Mouse (Mus musculus) MEL (cell line): ENCODE measurements at regions not wholly inside any gene's neighbourhood (a gene's known extent, or its start where the extent isn't known, plus 50 kb on each side); places are given as distances from the start of the nearest gene placed in this dataset.

Source experiments
- DNase-seq: peaks from one replicate; pipeline ENCODE4 v3.0.0; 2011; ENCODE audit warnings: low read depth, low spot score
- H3K27ac ChIP-seq: 2 replicates; pipeline ENCODE4 v1.5.1; 2012; ENCODE audit warnings: low read depth, mild to moderate bottlenecking, control low read depth, low read length, moderate library complexity; ENCODE audit not compliant: control insufficient read depth
- H3K27me3 ChIP-seq, 2 experiments: fragments of 150-350 bp in 1 of 2; sonication (generic) in 1 of 2; 2 replicates each; pipeline ENCODE4 v1.6.1; 2012; ENCODE audit warnings: low read length in 2 of 2, mild to moderate bottlenecking in 2 of 2, improper control_type of control experiment in 1 of 2, moderate library complexity in 1 of 2; ENCODE audit not compliant: insufficient read depth in 2 of 2, control insufficient read depth in 1 of 2
- H3K36me3 ChIP-seq, 2 experiments: 2 replicates each; pipeline ENCODE4 v1.6.1; 2012 to 2014; ENCODE audit warnings: low read length in 2 of 2, improper control_type of control experiment in 1 of 2, inconsistent platforms in 1 of 2, mild to moderate bottlenecking in 1 of 2; ENCODE audit not compliant: insufficient read depth in 2 of 2, control insufficient read depth in 1 of 2
- H3K4me1 ChIP-seq, 2 experiments: fragments of 150-350 bp in 1 of 2; sonication (generic) in 1 of 2; 2 replicates each; pipeline ENCODE4 v1.6.1; 2012; ENCODE audit warnings: low read length in 2 of 2, improper control_type of control experiment in 1 of 2, mild to moderate bottlenecking in 1 of 2; ENCODE audit not compliant: insufficient read depth in 2 of 2, control insufficient read depth in 1 of 2
- H3K4me3 ChIP-seq, 2 experiments: fragments of 150-350 bp in 1 of 2; sonication (generic) in 1 of 2; 2 replicates each; pipeline ENCODE4 v1.5.1; 2012; ENCODE audit warnings: low read depth in 2 of 2, low read length in 2 of 2, mild to moderate bottlenecking in 2 of 2, moderate library complexity in 2 of 2, control low read depth in 1 of 2, improper control_type of control experiment in 1 of 2; ENCODE audit not compliant: control insufficient read depth in 1 of 2, insufficient read depth in 1 of 2
- H3K79me2 ChIP-seq: 2 replicates; pipeline ENCODE4 v1.6.1; 2012; ENCODE audit warnings: mild to moderate bottlenecking, low read length, moderate library complexity; ENCODE audit not compliant: control insufficient read depth, poor library complexity, insufficient read depth
- H3K9ac ChIP-seq: 2 replicates; pipeline ENCODE4 v1.6.1; 2012; ENCODE audit warnings: low read depth, mild to moderate bottlenecking, control low read depth, low read length, moderate library complexity; ENCODE audit not compliant: control insufficient read depth, poor library complexity, severe bottlenecking
- H3K9me3 ChIP-seq: fragments of 150-350 bp; sonication (generic); replicated peaks from 2 replicates; pipeline ENCODE4 v1.6.1; 2012; ENCODE audit warnings: mild to moderate bottlenecking, low read length, improper control_type of control experiment, moderate library complexity; ENCODE audit not compliant: insufficient read depth
- CHD1 ChIP-seq: IDR thresholded peaks from 2 replicates; pipeline ENCODE4 v1.6.1; 2012; ENCODE audit warnings: low read depth, mild to moderate bottlenecking, inconsistent platforms, low read length, improper control_type of control experiment
- CHD2 ChIP-seq: IDR thresholded peaks from 2 replicates; pipeline ENCODE4 v1.6.1; 2011; ENCODE audit warnings: low read length, improper control_type of control experiment
- CTCF ChIP-seq, 3 experiments: IDR thresholded peaks in 2 of 3; conservative IDR thresholded peaks in 1 of 3; 2 replicates each; pipeline ENCODE4 v1.5.1; 2011 to 2012; ENCODE audit warnings: low read length in 3 of 3, low read depth in 2 of 3, mild to moderate bottlenecking in 2 of 3, improper control_type of control experiment in 1 of 3, inconsistent platforms in 1 of 3, mixed read lengths in 1 of 3, moderate library complexity in 1 of 3; ENCODE audit not compliant: control insufficient read depth in 1 of 3, insufficient read depth in 1 of 3, poor library complexity in 1 of 3, severe bottlenecking in 1 of 3
- E2F4 ChIP-seq: IDR thresholded peaks from 2 replicates; pipeline ENCODE4 v1.6.1; 2011; ENCODE audit warnings: low read depth, low read length, improper control_type of control experiment, borderline replicate concordance
- EP300 ChIP-seq, 2 experiments: IDR thresholded peaks; 2 replicates each; pipeline ENCODE4 v1.6.1; 2011; ENCODE audit warnings: improper control_type of control experiment in 2 of 2, low read length in 2 of 2, low read depth in 1 of 2, mild to moderate bottlenecking in 1 of 2
- GABPA ChIP-seq: IDR thresholded peaks from 2 replicates; pipeline ENCODE4 v1.6.1; 2012; ENCODE audit warnings: low read depth, mild to moderate bottlenecking, inconsistent platforms, low read length, improper control_type of control experiment, moderate library complexity
- GATA1 ChIP-seq: IDR thresholded peaks from 2 replicates; pipeline ENCODE4 v1.6.1; 2011; ENCODE audit warnings: low read depth, low read length, improper control_type of control experiment
- JUND ChIP-seq: IDR thresholded peaks from 2 replicates; pipeline ENCODE4 v1.6.1; 2011; ENCODE audit warnings: low read depth, mild to moderate bottlenecking, improper control_type of control experiment, low read length
- KAT2A ChIP-seq: conservative IDR thresholded peaks from 2 replicates; pipeline ENCODE4 v1.6.1; 2012; ENCODE audit warnings: low read depth, low read length, improper control_type of control experiment, inconsistent platforms
- MAFK ChIP-seq: IDR thresholded peaks from 2 replicates; pipeline ENCODE4 v1.6.1; 2011; ENCODE audit warnings: low read depth, mild to moderate bottlenecking, low read length, improper control_type of control experiment, borderline replicate concordance
- MXI1 ChIP-seq: IDR thresholded peaks from 2 replicates; pipeline ENCODE4 v1.6.1; 2011; ENCODE audit warnings: mild to moderate bottlenecking, low read depth, low read length, improper control_type of control experiment
- MYB ChIP-seq: IDR thresholded peaks from 2 replicates; pipeline ENCODE4 v1.6.1; 2011; ENCODE audit warnings: mild to moderate bottlenecking, low read depth, low read length, improper control_type of control experiment
- NELFE ChIP-seq: IDR thresholded peaks from 2 replicates; pipeline ENCODE4 v1.6.1; 2011; ENCODE audit warnings: low read depth, low read length, improper control_type of control experiment
- NRF1 ChIP-seq: IDR thresholded peaks from 2 replicates; pipeline ENCODE4 v1.6.1; 2014; ENCODE audit warnings: low read depth, mild to moderate bottlenecking, inconsistent platforms, low read length, improper control_type of control experiment, moderate library complexity; ENCODE audit not compliant: poor library complexity, insufficient read depth, severe bottlenecking
- POLR2AphosphoS2 ChIP-seq: IDR thresholded peaks from 2 replicates; pipeline ENCODE4 v1.6.1; 2011; ENCODE audit warnings: low read length, improper control_type of control experiment
- TAL1 ChIP-seq: IDR thresholded peaks from 2 replicates; pipeline ENCODE4 v1.6.1; 2012; ENCODE audit warnings: mild to moderate bottlenecking, inconsistent platforms, low read length, moderate library complexity, mixed read lengths
- TBP ChIP-seq: IDR thresholded peaks from 2 replicates; pipeline ENCODE4 v1.8.0; 2011; ENCODE audit warnings: low read depth, low read length, improper control_type of control experiment
- TCF12 ChIP-seq: IDR thresholded peaks from 2 replicates; pipeline ENCODE4 v1.6.1; 2014; ENCODE audit warnings: low read depth, mild to moderate bottlenecking, inconsistent platforms, low read length, improper control_type of control experiment, moderate library complexity
- UBTF ChIP-seq: IDR thresholded peaks from 2 replicates; pipeline ENCODE4 v1.6.1; 2012; ENCODE audit warnings: low read depth, mild to moderate bottlenecking, inconsistent platforms, low read length, improper control_type of control experiment, moderate library complexity, borderline replicate concordance; ENCODE audit not compliant: insufficient read depth
- USF1 ChIP-seq: IDR thresholded peaks from 2 replicates; pipeline ENCODE4 v1.6.1; 2014; ENCODE audit warnings: low read depth, mild to moderate bottlenecking, inconsistent platforms, low read length, improper control_type of control experiment, moderate library complexity
- ZC3H11A ChIP-seq: IDR thresholded peaks from 2 replicates; pipeline ENCODE4 v1.6.1; 2012; ENCODE audit warnings: low read depth, mild to moderate bottlenecking, inconsistent platforms, low read length, improper control_type of control experiment

DNA sequence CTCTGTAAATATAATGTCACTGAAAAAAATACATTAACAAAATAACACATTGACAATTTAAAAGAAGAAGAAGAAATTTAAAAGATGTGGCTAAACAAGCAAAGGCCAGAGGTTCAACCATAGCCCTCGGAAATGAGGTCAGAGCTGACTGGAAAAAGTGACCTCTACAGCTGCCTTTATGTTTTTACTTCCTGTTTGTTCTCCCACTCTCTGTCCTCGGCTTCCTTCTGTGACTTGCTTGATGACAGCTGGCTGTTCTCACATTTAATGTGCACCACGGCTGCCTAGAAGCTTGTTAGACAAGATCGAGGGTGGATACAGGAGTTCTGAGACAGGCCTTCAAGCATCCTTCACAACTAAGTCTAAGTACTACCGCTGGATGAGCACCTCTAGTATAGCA is 194.9 kb upstream of the Acvr2a start:
- Histone ChIP-seq H3K36me3 (peaks cover 0 to 2% of the 10 kb centered on the region in 2 experiments; a peak in 1 of 4 replicates), H3K79me2 (no peaks in the 10 kb centered on the region), H3K9me3 (no peaks in the 10 kb centered on the region), H3K4me1 (peaks cover 0 to 3% of the 10 kb centered on the region in 2 experiments; a peak in 2 of 4 replicates), H3K4me3 (no peak overlapping the region), H3K9ac (no peak overlapping the region), H3K27me3 (no peaks in the 10 kb centered on the region), H3K27ac (no peak overlapping the region)
- DNase-seq = no peak
- no peak for TF ChIP-seq UBTF
- TF ChIP-seq TBP = no peak
- no peak for TF ChIP-seq CTCF (IDR thresholded peaks at IDR 0.05 in 2 of 3, conservative IDR thresholded peaks at IDR 0.05 in 1 of 3; ENCODE audit: control insufficient read depth in 1 of 3, insufficient read depth in 1 of 3, low read depth in 2 of 3, low read length in 3 of 3, poor library complexity in 1 of 3, severe bottlenecking in 1 of 3)
- TF ChIP-seq MXI1 = no peak
- TF ChIP-seq TAL1 = no peak
- TF ChIP-seq POLR2AphosphoS2 = no peak
- TF ChIP-seq KAT2A = no peak
- no peak for TF ChIP-seq GABPA
- TF ChIP-seq MAFK = no peak
- TF ChIP-seq JUND = no peak
- no peak for TF ChIP-seq MYB
- TF ChIP-seq E2F4 = no peak
- TF ChIP-seq GATA1 = no peak
- TF ChIP-seq ZC3H11A = no peak
- TF ChIP-seq EP300 (IDR thresholded peaks at IDR 0.05; ENCODE audit: low read depth in 1 of 2, low read length in 2 of 2) = no peak
- no peak for TF ChIP-seq NRF1
- no peak for TF ChIP-seq NELFE

GRCm38 (mm10) chr2:48620815-48621214 is 193.1 kb upstream of the Acvr2a start:
- Histone ChIP-seq H3K9me3 (no peaks in the 10 kb centered on the region), H3K9ac (no peak overlapping the region), H3K4me1 (peaks cover 0 to 3% of the 10 kb centered on the region in 2 experiments; a peak in 2 of 4 replicates)

More at GRCm38 (mm10) chr2:48620815-48621214, 193.1 kb upstream of the Acvr2a start:
- no peak overlapping the region for H3K4me3 ChIP-seq
- H3K27ac ChIP-seq = no peak overlapping the region
- H3K36me3 ChIP-seq = peaks cover 0 to 2% of the 10 kb centered on the region in 2 experiments; a peak in 1 of 4 replicates
- H3K27me3 ChIP-seq = no peaks in the 10 kb centered on the region
- TF ChIP-seq CHD1 (no peak), GABPA (no peak), NELFE (no peak), TAL1 (no peak), USF1 (no peak), CHD2 (no peak), GATA1 (no peak), TCF12 (no peak)
- H3K79me2 ChIP-seq = no peaks in the 10 kb centered on the region
- peak; percentile 3 for DNase-seq
